Mouse (Mus musculus) erythroblast, embryonic 14.5 days (primary cell): ENCODE measurements around the gene Ankrd44. TPM values are rescaled to one million over a fixed set of nuclear protein-coding genes. Genes with fewer than 3 reads are reported as not detected.

Experiments used
- H3K27me3 ChIP-seq: 2 replicates; pipeline ENCODE4 v1.6.1; 2012; ENCODE audit warnings: inconsistent platforms; ENCODE audit not compliant: control insufficient read depth
- H3K36me3 ChIP-seq: 2 replicates; pipeline ENCODE4 v1.6.1; 2012; ENCODE audit warnings: mild to moderate bottlenecking, inconsistent platforms; ENCODE audit not compliant: control insufficient read depth
- H3K4me1 ChIP-seq: 2 replicates; pipeline ENCODE4 v1.6.1; 2012; ENCODE audit warnings: inconsistent platforms; ENCODE audit not compliant: control insufficient read depth
- H3K4me3 ChIP-seq: replicated peaks from 2 replicates; pipeline ENCODE3; 2012; ENCODE audit warnings: moderate library complexity, mild to moderate bottlenecking, inconsistent platforms
- H3K9me3 ChIP-seq: 2 replicates; pipeline ENCODE4 v1.6.1; 2012; ENCODE audit warnings: low read length, inconsistent platforms, mixed read lengths; ENCODE audit not compliant: control insufficient read depth
- GATA1 ChIP-seq: IDR thresholded peaks from 2 replicates; pipeline ENCODE4 v1.6.1; 2012; ENCODE audit warnings: low read length, inconsistent platforms, mixed read lengths
- TAL1 ChIP-seq: IDR thresholded peaks from 3 replicates; pipeline ENCODE4 v1.6.1; 2012; ENCODE audit warnings: low read length, inconsistent platforms, mixed read lengths
- polyA plus RNA-seq: library from polyadenylated mRNA; stranded (reverse); fragments of >175 nt; gene quantifications from 2 replicates; pipeline ENCODE4 v1.2.3, GENCODE M21; 2012

The Ankrd44 gene
- polyA plus RNA-seq, 1 experiment = 0.03 TPM

DNA sequence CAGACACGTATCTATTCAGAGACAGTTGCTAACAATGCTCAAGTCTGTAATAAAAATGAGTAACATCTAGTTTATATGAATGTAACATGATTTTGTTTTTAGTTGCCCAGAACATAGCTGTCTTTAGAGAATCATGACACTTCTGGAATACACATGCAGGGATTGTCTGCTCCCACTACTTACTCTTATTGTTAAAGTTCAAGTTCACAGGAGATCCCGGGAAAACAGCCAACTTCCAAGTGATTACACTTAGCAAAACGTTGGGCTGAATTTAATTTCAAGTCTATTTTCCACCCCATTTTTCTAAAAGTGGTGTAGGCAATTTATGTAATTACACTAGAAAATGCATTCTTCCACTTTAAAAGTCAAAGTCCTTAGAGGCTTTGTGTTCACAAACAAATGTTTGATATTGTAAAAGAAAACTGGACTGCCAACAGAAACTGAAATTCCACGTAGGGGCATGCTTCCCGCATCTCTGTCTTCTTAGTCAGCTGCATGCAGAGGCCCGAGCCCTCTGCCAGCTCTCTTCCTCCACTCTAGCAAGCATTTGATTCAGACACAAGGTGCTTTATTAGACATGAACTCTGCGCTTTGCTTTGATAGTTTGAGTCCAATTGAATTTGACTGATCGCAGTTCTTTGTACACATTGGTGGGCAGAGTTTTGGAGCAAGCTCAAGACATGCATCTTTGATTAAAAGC is 211.0 kb downstream of the Ankrd44 start:
- Histone ChIP-seq H3K27me3 (no peaks in the 10 kb centered on the region), H3K4me3 (no peak overlapping the region), H3K9me3 (no peaks in the 10 kb centered on the region), H3K4me1 (no peaks in the 10 kb centered on the region), H3K36me3 (no peaks in the 10 kb centered on the region)
- no peak for TF ChIP-seq GATA1
- TF ChIP-seq TAL1 = no peak

GRCm38 (mm10) chr1:54713231-54714173 is 212.7 kb downstream of the Ankrd44 start:
- peaks cover 2% of the 10 kb centered on the region for H3K9me3 ChIP-seq
- TF ChIP-seq TAL1 (no peak), GATA1 (no peak)
- no peak overlapping the region for H3K4me3 ChIP-seq
- no peaks in the 10 kb centered on the region for H3K36me3 ChIP-seq
- H3K4me1 ChIP-seq = no peaks in the 10 kb centered on the region
- H3K27me3 ChIP-seq = no peaks in the 10 kb centered on the region

- peaks cover 2% of the 10 kb centered on the region for H3K9me3 ChIP-seq
- no peaks in the 10 kb centered on the region for H3K27me3 ChIP-seq
- H3K36me3 ChIP-seq = no peaks in the 10 kb centered on the region
- no peaks in the 10 kb centered on the region for H3K4me1 ChIP-seq
- no peak overlapping the region for H3K4me3 ChIP-seq
- no peak for TF ChIP-seq GATA1
- TF ChIP-seq TAL1 = no peak
Observed at GRCm38 (mm10) chr1:54711568-54711967, 214.6 kb downstream of the Ankrd44 start.

DNA sequence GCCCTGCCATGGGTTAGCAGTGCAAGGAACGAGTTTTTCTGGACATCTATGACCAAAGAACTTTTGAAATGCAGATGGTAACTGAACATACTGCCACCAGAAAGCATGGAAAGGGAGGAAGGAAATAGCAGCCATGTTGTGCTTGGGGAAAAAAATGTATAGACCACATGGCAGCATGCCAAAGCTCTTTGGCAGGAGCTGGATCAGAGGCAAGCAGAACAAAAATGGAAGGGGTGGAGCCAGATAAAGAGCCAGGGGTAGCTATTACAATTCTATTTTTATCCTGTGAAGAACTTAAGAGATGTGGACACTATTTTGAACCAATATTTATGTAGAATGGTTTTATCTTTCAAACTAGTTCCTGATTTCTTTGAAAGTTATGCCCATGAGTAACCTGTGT is 215.6 kb downstream of the Ankrd44 start:
- H3K27me3 ChIP-seq = no peaks in the 10 kb centered on the region
- no peak for TF ChIP-seq TAL1
- no peak for TF ChIP-seq GATA1

DNA sequence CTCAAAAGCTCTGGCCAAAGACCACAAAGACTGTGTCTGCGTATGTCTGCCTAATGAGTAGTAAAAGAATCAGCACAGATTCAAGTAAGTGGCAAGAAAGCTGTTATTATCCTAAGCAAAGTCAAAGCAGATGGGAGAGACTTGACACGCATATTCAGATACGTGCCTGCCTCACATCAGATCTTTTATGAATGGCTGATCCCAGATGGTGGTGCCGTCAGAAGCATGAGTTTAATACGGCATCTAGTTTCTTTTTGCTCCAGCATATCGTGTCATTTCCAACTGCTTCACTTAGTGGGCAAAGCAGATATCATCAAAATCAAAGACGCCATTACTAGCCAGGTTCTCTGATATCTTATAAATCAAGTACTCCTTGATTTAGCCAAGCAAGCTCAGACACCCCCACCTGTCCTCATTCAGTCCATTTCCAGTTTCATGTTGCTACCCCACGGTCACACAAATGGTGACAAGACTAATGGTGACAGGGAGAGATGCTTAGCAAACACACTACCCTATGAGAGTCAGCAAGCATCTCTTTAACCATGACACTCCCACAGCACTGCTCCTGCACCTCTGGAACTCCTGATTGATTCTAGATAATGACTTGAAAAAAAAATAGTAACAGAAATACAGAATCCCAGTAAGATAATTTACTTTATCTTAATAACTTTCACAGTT is 218.2 kb downstream of the Ankrd44 start:
- Histone ChIP-seq H3K9me3 (peaks cover 2% of the 10 kb centered on the region), H3K4me3 (no peak overlapping the region), H3K27me3 (no peaks in the 10 kb centered on the region), H3K36me3 (no peaks in the 10 kb centered on the region), H3K4me1 (no peaks in the 10 kb centered on the region)
- TF ChIP-seq GATA1 (no peak), TAL1 (no peak)

More for the DNA sequence above, 215.6 kb downstream of the Ankrd44 start:
- Histone ChIP-seq H3K36me3 (no peaks in the 10 kb centered on the region), H3K4me1 (no peaks in the 10 kb centered on the region), H3K9me3 (peaks cover 2% of the 10 kb centered on the region), H3K4me3 (no peak overlapping the region)

DNA sequence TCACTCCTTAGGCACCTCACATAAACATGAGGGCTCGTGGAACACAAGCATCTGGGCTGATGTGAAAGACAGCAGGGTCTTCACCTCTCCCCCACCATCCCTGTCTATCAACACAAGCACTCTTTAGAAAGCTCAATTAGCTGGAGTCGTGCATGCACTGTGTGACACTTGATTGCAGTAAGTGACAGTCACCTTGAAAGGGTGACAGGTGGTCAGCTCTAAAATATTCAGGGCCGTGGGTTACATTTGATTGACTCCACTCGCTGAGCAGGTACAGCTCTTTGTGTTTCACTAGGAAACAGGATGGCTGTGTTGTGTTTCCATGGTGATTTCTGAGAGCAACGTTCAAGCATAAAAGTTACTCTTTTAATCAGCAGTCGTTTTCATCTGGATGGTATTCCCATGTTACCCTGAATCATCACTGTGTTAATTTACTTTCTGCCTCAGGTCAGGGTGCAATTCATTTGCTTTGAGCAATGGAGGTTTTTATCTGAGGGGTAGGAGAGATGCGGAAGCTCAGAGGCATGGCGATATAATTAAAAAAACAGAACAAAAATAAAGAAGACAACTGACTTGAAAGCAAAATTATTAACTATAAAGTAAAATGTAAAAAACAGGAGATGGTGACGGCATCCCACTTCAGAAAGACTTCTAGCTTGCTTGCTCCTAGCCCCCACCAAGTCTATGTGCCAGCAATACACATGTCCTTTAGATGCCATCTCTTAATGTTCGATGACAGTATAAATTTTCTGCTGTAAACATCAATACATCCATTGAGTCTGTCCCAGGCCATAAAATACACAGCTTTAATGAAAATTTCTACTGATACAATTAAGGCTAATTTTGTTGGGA is 218.9 kb downstream of the Ankrd44 start:
- Histone ChIP-seq H3K9me3 (peaks cover 2% of the 10 kb centered on the region), H3K27me3 (no peaks in the 10 kb centered on the region), H3K4me3 (no peak overlapping the region), H3K36me3 (no peaks in the 10 kb centered on the region), H3K4me1 (no peaks in the 10 kb centered on the region)
- TF ChIP-seq TAL1 (no peak), GATA1 (no peak)

DNA sequence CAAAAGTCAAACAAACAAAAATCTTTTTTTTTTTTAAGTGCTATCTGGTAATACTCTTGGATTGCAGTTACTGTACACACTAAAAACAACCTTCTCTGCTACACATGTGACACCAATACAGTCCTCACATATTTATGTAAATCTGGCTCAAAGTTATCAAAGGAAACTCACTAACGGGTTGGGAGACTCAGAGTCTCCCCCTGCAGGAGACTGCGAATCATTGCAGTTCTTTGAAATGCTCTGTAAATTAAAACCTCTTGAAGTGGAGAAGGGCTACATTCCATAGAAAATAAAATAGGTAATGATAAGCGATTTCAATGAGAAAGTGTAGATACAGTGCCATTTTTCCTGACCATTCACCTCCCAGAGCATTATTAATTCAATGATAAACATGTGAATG is 219.6 kb downstream of the Ankrd44 start:
- Histone ChIP-seq H3K27me3 (no peaks in the 10 kb centered on the region), H3K4me1 (no peaks in the 10 kb centered on the region), H3K9me3 (peaks cover 2% of the 10 kb centered on the region), H3K4me3 (no peak overlapping the region), H3K36me3 (no peaks in the 10 kb centered on the region)
- TF ChIP-seq TAL1 (no peak), GATA1 (no peak)

- Histone ChIP-seq H3K9me3 (no peaks in the 10 kb centered on the region), H3K36me3 (no peaks in the 10 kb centered on the region), H3K27me3 (no peaks in the 10 kb centered on the region), H3K4me3 (no peak overlapping the region), H3K4me1 (no peaks in the 10 kb centered on the region)
- no peak for TF ChIP-seq GATA1
- no peak for TF ChIP-seq TAL1
Observed at GRCm38 (mm10) chr1:54703466-54703865, 222.7 kb downstream of the Ankrd44 start.
